Mouse (Mus musculus): ENCODE measurements around the gene Pipox. TPM values are rescaled to one million over a fixed set of nuclear protein-coding genes. Genes with fewer than 3 reads are reported as not detected.

Gene Pipox
- polyA plus RNA-seq, 1 experiment: 6.5 TPM

DNA sequence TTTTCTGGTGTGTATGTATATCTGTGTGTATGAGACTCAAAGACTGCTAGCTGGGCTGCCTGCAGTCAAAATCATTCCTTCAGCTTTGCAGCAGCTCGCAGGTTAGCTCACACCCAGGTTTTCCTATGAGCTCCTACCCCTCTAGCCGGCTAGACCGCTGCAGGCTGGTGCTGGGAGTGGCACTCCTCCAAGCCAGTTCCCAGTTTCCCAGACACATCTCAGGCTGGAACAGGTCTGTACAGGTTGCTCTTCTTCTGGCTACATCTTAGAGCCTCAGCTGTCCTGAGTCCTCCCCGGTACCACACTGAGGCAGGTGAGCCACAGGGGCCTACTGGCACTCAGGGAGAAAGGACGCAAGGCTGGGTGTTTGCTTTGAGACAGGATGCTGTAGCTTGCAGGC lies 56.0 kb downstream of the Pipox start:
- no peak overlapping the region for H3K4me3 ChIP-seq (ENCODE audit: control insufficient read depth, insufficient read depth, low read length)
- 97% methylated on average over 5 of the region's 5 CpGs for WGBS
- H3K4me1 ChIP-seq (replicated peaks; ENCODE audit: control insufficient read depth, insufficient read depth, low read length): no peaks in the 10 kb centered on the region
- TF ChIP-seq CTCF (IDR thresholded peaks at IDR 0.05; ENCODE audit: borderline replicate concordance, control insufficient read depth, extremely low read depth, insufficient read depth, low read length, poor library complexity) (no peak), POLR2A (IDR thresholded peaks at IDR 0.05; ENCODE audit: control insufficient read depth, extremely low read depth, insufficient read depth, low read length, poor library complexity) (no peak)
- H3K36me3 ChIP-seq (ENCODE audit: control insufficient read depth, insufficient read depth, low read length): peaks cover 45% of the 10 kb centered on the region
- H3K27ac ChIP-seq (ENCODE audit: control insufficient read depth, insufficient read depth, low read length): no peak overlapping the region
- no peaks in the 10 kb centered on the region for H3K27me3 ChIP-seq (ENCODE audit: control insufficient read depth, insufficient read depth, low read length)
- no peak for DNase-seq

- no peak for DNase-seq
- 90% methylated on average over 4 of the region's 4 CpGs for WGBS
- TF ChIP-seq POLR2A (IDR thresholded peaks at IDR 0.05; ENCODE audit: control insufficient read depth, extremely low read depth, insufficient read depth, low read length, poor library complexity) (no peak), CTCF (IDR thresholded peaks at IDR 0.05; ENCODE audit: borderline replicate concordance, control insufficient read depth, extremely low read depth, insufficient read depth, low read length, poor library complexity) (no peak)
Observed at GRCm38 (mm10) chr11:77836751-77837150, 57.1 kb downstream of the Pipox start.

DNA sequence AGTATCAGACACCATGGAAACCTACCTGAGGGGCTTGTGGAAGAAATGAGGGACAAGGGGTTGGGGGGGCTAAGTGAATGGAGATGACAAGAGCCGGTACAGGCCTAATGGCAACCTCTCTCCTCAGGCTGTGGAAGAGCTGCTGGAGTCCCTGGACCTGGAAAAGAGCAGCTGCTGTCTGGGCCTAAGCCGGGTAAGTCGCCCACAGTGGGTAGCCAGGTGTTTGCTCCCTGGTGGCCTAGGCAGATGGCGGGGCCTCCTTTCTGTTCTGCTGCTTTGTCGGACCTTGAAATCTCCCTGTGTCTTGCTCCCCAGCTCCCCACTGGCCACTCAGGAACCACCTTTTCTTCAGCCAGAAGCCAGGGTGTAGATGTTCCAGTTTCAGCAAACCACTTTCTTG lies 57.6 kb downstream of the Pipox start:
- H3K27ac ChIP-seq (ENCODE audit: control insufficient read depth, insufficient read depth, low read length): no peak overlapping the region
- no peaks in the 10 kb centered on the region for H3K27me3 ChIP-seq (ENCODE audit: control insufficient read depth, insufficient read depth, low read length)
- no peak for DNase-seq
- no peaks in the 10 kb centered on the region for H3K4me1 ChIP-seq (replicated peaks; ENCODE audit: control insufficient read depth, insufficient read depth, low read length)
- TF ChIP-seq CTCF (IDR thresholded peaks at IDR 0.05; ENCODE audit: borderline replicate concordance, control insufficient read depth, extremely low read depth, insufficient read depth, low read length, poor library complexity) (no peak), POLR2A (IDR thresholded peaks at IDR 0.05; ENCODE audit: control insufficient read depth, extremely low read depth, insufficient read depth, low read length, poor library complexity) (no peak)
- H3K36me3 ChIP-seq (ENCODE audit: control insufficient read depth, insufficient read depth, low read length): peaks cover 36% of the 10 kb centered on the region
- WGBS: 96% methylated on average over 5 of the region's 5 CpGs
- H3K4me3 ChIP-seq (ENCODE audit: control insufficient read depth, insufficient read depth, low read length): no peak overlapping the region

More at GRCm38 (mm10) chr11:77836751-77837150, 57.1 kb downstream of the Pipox start:
- H3K4me1 ChIP-seq (replicated peaks; ENCODE audit: control insufficient read depth, insufficient read depth, low read length): no peaks in the 10 kb centered on the region
- no peak overlapping the region for H3K4me3 ChIP-seq (ENCODE audit: control insufficient read depth, insufficient read depth, low read length)
- no peak overlapping the region for H3K27ac ChIP-seq (ENCODE audit: control insufficient read depth, insufficient read depth, low read length)
- H3K36me3 ChIP-seq (ENCODE audit: control insufficient read depth, insufficient read depth, low read length): peaks cover 41% of the 10 kb centered on the region
- H3K27me3 ChIP-seq (ENCODE audit: control insufficient read depth, insufficient read depth, low read length): no peaks in the 10 kb centered on the region

- WGBS: 93% methylated on average over 3 of the region's 3 CpGs
- Histone ChIP-seq H3K4me3 (ENCODE audit: control insufficient read depth, insufficient read depth, low read length) (no peak overlapping the region), H3K4me1 (replicated peaks; ENCODE audit: control insufficient read depth, insufficient read depth, low read length) (no peaks in the 10 kb centered on the region), H3K27me3 (ENCODE audit: control insufficient read depth, insufficient read depth, low read length) (no peaks in the 10 kb centered on the region), H3K27ac (ENCODE audit: control insufficient read depth, insufficient read depth, low read length) (no peak overlapping the region), H3K36me3 (ENCODE audit: control insufficient read depth, insufficient read depth, low read length) (peaks cover 34% of the 10 kb centered on the region)
- TF ChIP-seq POLR2A (IDR thresholded peaks at IDR 0.05; ENCODE audit: control insufficient read depth, extremely low read depth, insufficient read depth, low read length, poor library complexity) (no peak), CTCF (IDR thresholded peaks at IDR 0.05; ENCODE audit: borderline replicate concordance, control insufficient read depth, extremely low read depth, insufficient read depth, low read length, poor library complexity) (no peak)
- peak; percentile 17 for DNase-seq
Observed at GRCm38 (mm10) chr11:77835109-77835508, 58.8 kb downstream of the Pipox start.

- no peak overlapping the region for H3K4me3 ChIP-seq (ENCODE audit: control insufficient read depth, insufficient read depth, low read length)
- H3K27me3 ChIP-seq (ENCODE audit: control insufficient read depth, insufficient read depth, low read length): no peaks in the 10 kb centered on the region
- no peak for TF ChIP-seq POLR2A (IDR thresholded peaks at IDR 0.05; ENCODE audit: control insufficient read depth, extremely low read depth, insufficient read depth, low read length, poor library complexity)
- no peak for TF ChIP-seq CTCF (IDR thresholded peaks at IDR 0.05; ENCODE audit: borderline replicate concordance, control insufficient read depth, extremely low read depth, insufficient read depth, low read length, poor library complexity)
- WGBS: 93% methylated on average over 4 of the region's 4 CpGs
- no peak overlapping the region for H3K27ac ChIP-seq (ENCODE audit: control insufficient read depth, insufficient read depth, low read length)
- peaks cover 55% of the 10 kb centered on the region for H3K36me3 ChIP-seq (ENCODE audit: control insufficient read depth, insufficient read depth, low read length)
- H3K4me1 ChIP-seq (replicated peaks; ENCODE audit: control insufficient read depth, insufficient read depth, low read length): no peaks in the 10 kb centered on the region
- no peak for DNase-seq
Observed at GRCm38 (mm10) chr11:77832541-77832940, 61.4 kb downstream of the Pipox start.

GRCm38 (mm10) chr11:77830875-77831274 lies 63.0 kb downstream of the Pipox start:
- Histone ChIP-seq H3K4me1 (replicated peaks; ENCODE audit: control insufficient read depth, insufficient read depth, low read length) (no peaks in the 10 kb centered on the region), H3K27ac (ENCODE audit: control insufficient read depth, insufficient read depth, low read length) (no peak overlapping the region), H3K4me3 (ENCODE audit: control insufficient read depth, insufficient read depth, low read length) (no peak overlapping the region), H3K27me3 (ENCODE audit: control insufficient read depth, insufficient read depth, low read length) (no peaks in the 10 kb centered on the region), H3K36me3 (ENCODE audit: control insufficient read depth, insufficient read depth, low read length) (peaks cover 45% of the 10 kb centered on the region)
- DNase-seq: no peak
- TF ChIP-seq POLR2A (IDR thresholded peaks at IDR 0.05; ENCODE audit: control insufficient read depth, extremely low read depth, insufficient read depth, low read length, poor library complexity): no peak
- no peak for TF ChIP-seq CTCF (IDR thresholded peaks at IDR 0.05; ENCODE audit: borderline replicate concordance, control insufficient read depth, extremely low read depth, insufficient read depth, low read length, poor library complexity)
- WGBS: 95% methylated on average over 7 of the region's 7 CpGs

Other genes starting within 250 kb of the Pipox start
- gene Nufip2, start 207.9 kb downstream of the Pipox start, polyA plus RNA-seq (2012; rRNA removed): 30.1 and 38.8 TPM in 2 replicates
- gene Cryba1, start 168.8 kb downstream of the Pipox start, polyA plus RNA-seq (2012; rRNA removed): 0.13 and 0.36 TPM in 2 replicates
- gene Myo18a, start 130.8 kb downstream of the Pipox start, polyA plus RNA-seq (2012; rRNA removed): 105 and 122 TPM in 2 replicates
- not detected in 2 replicates for gene Gm10277, start 106.3 kb downstream of the Pipox start, polyA plus RNA-seq (2012; rRNA removed)
- gene Sez6, start 36.7 kb upstream of the Pipox start, polyA plus RNA-seq (2012; rRNA removed): 1.1 TPM in 2 replicates
- gene Phf12, start 88.7 kb upstream of the Pipox start, polyA plus RNA-seq (2012; rRNA removed): 151 and 160 TPM in 2 replicates
- gene Dhrs13, start 138.2 kb upstream of the Pipox start, polyA plus RNA-seq (2012; rRNA removed): 13.4 and 14.4 TPM in 2 replicates
- 124 and 136 TPM in 2 replicates for gene Flot2, start 143.8 kb upstream of the Pipox start, polyA plus RNA-seq (2012; rRNA removed)
- 41.7 and 45.7 TPM in 2 replicates for gene Eral1, start 186.3 kb upstream of the Pipox start, polyA plus RNA-seq (2012; rRNA removed)
- 17.6 and 18.9 TPM in 2 replicates for gene Fam222b, start 200.6 kb upstream of the Pipox start, polyA plus RNA-seq (2012; rRNA removed)